Mouse (Mus musculus) testis, adult 2 months (tissue): ENCODE results near the gene Btbd17.

Experiments
- CTCF ChIP-seq: fragments of 200-500 bp; IDR thresholded peaks from 2 replicates; pipeline ENCODE4 v1.5.1; 2012; ENCODE audit warnings: low read depth, mild to moderate bottlenecking, inconsistent platforms, low read length, moderate library complexity; ENCODE audit not compliant: control insufficient read depth, insufficient read depth, insufficient replicate concordance
- POLR2A ChIP-seq: fragments of 200-500 bp; IDR thresholded peaks from 2 replicates; pipeline ENCODE4 v1.6.1; 2012; ENCODE audit warnings: low read depth, mild to moderate bottlenecking, inconsistent platforms, low read length, moderate library complexity; ENCODE audit not compliant: control insufficient read depth

DNA sequence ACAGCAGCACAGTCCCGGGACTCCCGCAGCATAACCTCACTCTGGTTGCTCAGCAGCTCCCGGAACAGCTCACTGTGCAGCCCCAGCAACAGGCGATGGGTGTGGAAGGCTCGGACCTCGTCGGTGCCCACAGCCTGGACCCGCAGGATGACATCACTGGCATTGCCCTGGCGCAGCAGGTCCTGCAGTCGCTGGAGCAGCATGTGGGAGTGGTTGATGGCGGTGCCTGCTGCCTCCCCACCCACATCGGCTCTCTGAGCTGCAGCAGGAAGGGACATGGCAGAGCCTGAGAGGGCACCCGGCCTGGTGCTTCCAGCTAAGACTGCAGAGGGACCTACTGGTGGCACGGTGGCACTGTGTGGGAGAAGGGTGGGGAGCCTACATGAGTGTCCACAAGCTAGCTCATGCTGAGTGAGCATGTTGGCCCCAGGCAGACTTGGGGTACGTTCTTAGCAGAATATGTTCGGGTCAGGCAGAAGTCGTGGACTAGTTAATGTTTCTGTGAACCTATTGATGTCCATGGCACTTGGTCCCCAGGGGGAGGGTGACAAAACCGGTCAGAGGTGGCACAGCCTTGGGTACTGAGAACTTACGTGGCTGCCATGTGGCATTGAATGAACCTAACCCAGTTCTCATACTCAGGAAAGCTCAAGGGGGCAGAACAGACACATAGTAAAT, 1.7 kb downstream of the Btbd17 start:
- TF ChIP-seq POLR2A (no peak), CTCF (no peak)
